Mouse (Mus musculus): ENCODE data around the gene Adap1.

Gene Adap1

GRCm38 (mm10) chr5:139252081-139252909, 73.1 kb downstream of the Adap1 start, which contains the start of gene Get4:
Gene Get4 (plus strand): TSS chr5:139252324.
- in situ Hi-C loops (cut with MboI, MseI) = no loop called here

GRCm38 (mm10) chr5:139251736-139252080, 73.7 kb downstream of the Adap1 start:
- in situ Hi-C loops (cut with MboI, MseI) = no loop called here

- in situ Hi-C loops (cut with MboI, MseI) = no loop called here
These were observed 74.1 kb downstream of the Adap1 start for GRCm38 (mm10) chr5:139251279-139251678.

- in situ Hi-C loops (cut with MboI, MseI) = loop anchor here (5.0 kb wide), 2 partner anchors 42 to 92 kb away; no protein-coding TSS in a partner anchor
These were observed 76.6 kb downstream of the Adap1 start for GRCm38 (mm10) chr5:139248846-139249245.

GRCm38 (mm10) chr5:139247767-139248166, 77.7 kb downstream of the Adap1 start:
- in situ Hi-C loops (cut with MboI, MseI) = loop anchor here (5.0 kb wide), 2 partner anchors 40 to 90 kb away; no protein-coding TSS in a partner anchor

GRCm38 (mm10) chr5:139243384-139243783, 82.0 kb downstream of the Adap1 start:
- in situ Hi-C loops (cut with MboI, MseI) = no loop called here

GRCm38 (mm10) chr5:139241022-139241761, 84.2 kb downstream of the Adap1 start:
- in situ Hi-C loops (cut with MboI, MseI) = no loop called here

- in situ Hi-C loops (cut with MboI, MseI) = no loop called here
These were observed 88.0 kb downstream of the Adap1 start for GRCm38 (mm10) chr5:139237436-139237835.

GRCm38 (mm10) chr5:139234423-139234822, 91.0 kb downstream of the Adap1 start:
- in situ Hi-C loops (cut with MboI, MseI) = no loop called here

- in situ Hi-C loops (cut with MboI, MseI) = no loop called here
These were observed 93.3 kb downstream of the Adap1 start for GRCm38 (mm10) chr5:139232083-139232482.

- in situ Hi-C loops (cut with MboI, MseI) = no loop called here
These were observed 95.7 kb downstream of the Adap1 start for GRCm38 (mm10) chr5:139229716-139230115.

GRCm38 (mm10) chr5:139228318-139228717, 97.1 kb downstream of the Adap1 start:
- in situ Hi-C loops (cut with MboI, MseI) = no loop called here

GRCm38 (mm10) chr5:139227645-139228044, 97.8 kb downstream of the Adap1 start:
- in situ Hi-C loops (cut with MboI, MseI) = no loop called here

GRCm38 (mm10) chr5:139227236-139227635, 98.2 kb downstream of the Adap1 start:
- in situ Hi-C loops (cut with MboI, MseI) = no loop called here

GRCm38 (mm10) chr5:139223331-139223730, 102.1 kb downstream of the Adap1 start:
- in situ Hi-C loops (cut with MboI, MseI) = no loop called here
